Mouse (Mus musculus): Measurements from ENCODE around the gene Vps37d. TPM values are rescaled to one million over a fixed set of nuclear protein-coding genes. Genes with fewer than 3 reads are reported as not detected.
"Not testable (repeated sequence)": the region's sequence is repeated elsewhere in the genome, so short reads cannot be mapped to it uniquely, and the experiment has no call there.

Gene Vps37d
- polyA plus RNA-seq, 1 experiment = 0.44 TPM

- peaks cover 69% of the 10 kb centered on the region for H3K27me3 ChIP-seq (replicated peaks)
- peak overlapping the region; percentile 56 for H3K4me3 ChIP-seq (replicated peaks)
- no peaks in the 10 kb centered on the region for H3K36me3 ChIP-seq (replicated peaks; ENCODE audit: low read length)
- H3K9me3 ChIP-seq = no peaks in the 10 kb centered on the region
- peaks cover 16% of the 10 kb centered on the region for H3K4me1 ChIP-seq
- TF ChIP-seq FLI1 (IDR thresholded peaks at IDR 0.05; ENCODE audit: low read length) (no peak), GATA1 (IDR thresholded peaks at IDR 0.05; ENCODE audit: borderline replicate concordance, low read length) (no peak)
Observed at GRCm38 (mm10) chr5:135076931-135077505, 1.0 kb downstream of the Vps37d start.

GRCm38 (mm10) chr5:135076368-135076767 lies 1.7 kb downstream of the Vps37d start:
- no peaks in the 10 kb centered on the region for H3K36me3 ChIP-seq (replicated peaks; ENCODE audit: low read length)
- TF ChIP-seq GATA1 (IDR thresholded peaks at IDR 0.05; ENCODE audit: borderline replicate concordance, low read length) = no peak
- no peak for TF ChIP-seq FLI1 (IDR thresholded peaks at IDR 0.05; ENCODE audit: low read length)
- H3K9me3 ChIP-seq = no peaks in the 10 kb centered on the region
- H3K4me3 ChIP-seq (replicated peaks) = no peak overlapping the region
- peaks cover 65% of the 10 kb centered on the region for H3K27me3 ChIP-seq (replicated peaks)
- peaks cover 16% of the 10 kb centered on the region for H3K4me1 ChIP-seq

- no peak overlapping the region for H3K4me3 ChIP-seq (replicated peaks)
- H3K4me1 ChIP-seq = peaks cover 18% of the 10 kb centered on the region
- no peak for TF ChIP-seq GATA1 (IDR thresholded peaks at IDR 0.05; ENCODE audit: borderline replicate concordance, low read length)
- no peak for TF ChIP-seq FLI1 (IDR thresholded peaks at IDR 0.05; ENCODE audit: low read length)
- peaks cover 68% of the 10 kb centered on the region for H3K27me3 ChIP-seq (replicated peaks)
- H3K9me3 ChIP-seq = peaks cover 5% of the 10 kb centered on the region; the same call in 1 of the 2 replicates
- no peaks in the 10 kb centered on the region for H3K36me3 ChIP-seq (replicated peaks; ENCODE audit: low read length)
Observed at GRCm38 (mm10) chr5:135075655-135076054, 2.4 kb downstream of the Vps37d start.

- Histone ChIP-seq H3K4me3 (replicated peaks) (no peak overlapping the region), H3K27me3 (replicated peaks) (peaks cover 52% of the 10 kb centered on the region), H3K36me3 (replicated peaks; ENCODE audit: low read length) (no peaks in the 10 kb centered on the region), H3K4me1 (peaks cover 21% of the 10 kb centered on the region), H3K9me3 (peaks cover 6% of the 10 kb centered on the region; the same call in 1 of the 2 replicates)
- TF ChIP-seq FLI1 (IDR thresholded peaks at IDR 0.05; ENCODE audit: low read length) (no peak), GATA1 (IDR thresholded peaks at IDR 0.05; ENCODE audit: borderline replicate concordance, low read length) (no peak)
Observed at GRCm38 (mm10) chr5:135073349-135074150, 4.5 kb downstream of the Vps37d start.

GRCm38 (mm10) chr5:135072720-135073119 lies 5.3 kb downstream of the Vps37d start:
- Histone ChIP-seq H3K36me3 (replicated peaks; ENCODE audit: low read length) (peaks cover 8% of the 10 kb centered on the region), H3K4me3 (replicated peaks) (no peak overlapping the region), H3K27me3 (replicated peaks) (peaks cover 48% of the 10 kb centered on the region), H3K4me1 (peaks cover 15% of the 10 kb centered on the region), H3K9me3 (peaks cover 10% of the 10 kb centered on the region; the same call in 1 of the 2 replicates)
- no peak for TF ChIP-seq FLI1 (IDR thresholded peaks at IDR 0.05; ENCODE audit: low read length)
- TF ChIP-seq GATA1 (IDR thresholded peaks at IDR 0.05; ENCODE audit: borderline replicate concordance, low read length) = no peak

GRCm38 (mm10) chr5:135072061-135072460 lies 6.0 kb downstream of the Vps37d start:
- Histone ChIP-seq H3K27me3 (replicated peaks) (peaks cover 43% of the 10 kb centered on the region), H3K4me1 (peaks cover 8% of the 10 kb centered on the region), H3K9me3 (peaks cover 10% of the 10 kb centered on the region; the same call in 1 of the 2 replicates), H3K36me3 (replicated peaks; ENCODE audit: low read length) (peaks cover 14% of the 10 kb centered on the region), H3K4me3 (replicated peaks) (no peak overlapping the region)
- no peak for TF ChIP-seq GATA1 (IDR thresholded peaks at IDR 0.05; ENCODE audit: borderline replicate concordance, low read length)
- no peak for TF ChIP-seq FLI1 (IDR thresholded peaks at IDR 0.05; ENCODE audit: low read length)

- Histone ChIP-seq H3K27me3 (replicated peaks) (peaks cover 33% of the 10 kb centered on the region), H3K4me3 (replicated peaks) (no peak overlapping the region), H3K4me1 (peaks cover 21% of the 10 kb centered on the region), H3K36me3 (replicated peaks; ENCODE audit: low read length) (peaks cover 27% of the 10 kb centered on the region), H3K9me3 (peaks cover 10% of the 10 kb centered on the region; the same call in 1 of the 2 replicates)
- TF ChIP-seq FLI1 (IDR thresholded peaks at IDR 0.05; ENCODE audit: low read length) = no peak
Observed at GRCm38 (mm10) chr5:135070448-135070847, 7.6 kb downstream of the Vps37d start.

GRCm38 (mm10) chr5:135066008-135066407 lies 12.1 kb downstream of the Vps37d start:
- no peak for TF ChIP-seq FLI1 (IDR thresholded peaks at IDR 0.05; ENCODE audit: low read length)
- no peak for TF ChIP-seq GATA1 (IDR thresholded peaks at IDR 0.05; ENCODE audit: borderline replicate concordance, low read length)
- H3K36me3 ChIP-seq (replicated peaks; ENCODE audit: low read length) = peaks cover 42% of the 10 kb centered on the region
- no peak overlapping the region for H3K4me3 ChIP-seq (replicated peaks)
- H3K27me3 ChIP-seq (replicated peaks) = peaks cover 5% of the 10 kb centered on the region
- peaks cover 45% of the 10 kb centered on the region for H3K4me1 ChIP-seq
- peaks cover 9% of the 10 kb centered on the region; the same call in 1 of the 2 replicates for H3K9me3 ChIP-seq

GRCm38 (mm10) chr5:135064909-135065446 lies 13.1 kb downstream of the Vps37d start, which contains the start of gene Bud23:
TSS of gene Bud23 (minus strand) at chr5:135064959.
- H3K4me3 ChIP-seq (replicated peaks) = peak within 1 kb of the TSS; percentile 96
- not testable (repeated sequence) for H3K9me3 ChIP-seq; H3K27me3 ChIP-seq (replicated peaks)
- H3K4me1 ChIP-seq = peaks cover 39% of the 10 kb centered on the region
- H3K36me3 ChIP-seq (replicated peaks; ENCODE audit: low read length) = peaks cover 52% of the 10 kb centered on the region

GRCm38 (mm10) chr5:135064382-135064766 lies 13.7 kb downstream of the Vps37d start:
- Histone ChIP-seq H3K4me3 (replicated peaks) (peak overlapping the region; percentile 96), H3K9me3 (0 out of 2 replicates have a peak, but pooled peaks cover 4% of the 10 kb centered on the region), H3K4me1 (peaks cover 39% of the 10 kb centered on the region), H3K27me3 (replicated peaks) (no peaks in the 10 kb centered on the region), H3K36me3 (replicated peaks; ENCODE audit: low read length) (peaks cover 58% of the 10 kb centered on the region)
- TF ChIP-seq GATA1 (IDR thresholded peaks at IDR 0.05; ENCODE audit: borderline replicate concordance, low read length) (no peak), FLI1 (IDR thresholded peaks at IDR 0.05; ENCODE audit: low read length) (no peak)

Measured in megakaryocyte, embryonic 14.5 days (primary cell).